Mouse (Mus musculus) embryonic facial prominence, embryonic 10.5 days (tissue): ENCODE results near the gene Nav1. TPM values are rescaled to one million over a fixed set of nuclear protein-coding genes. Genes with fewer than 3 reads are reported as not detected.

Experiments used
- DNase-seq: peaks from one replicate; pipeline ENCODE4 v3.0.0-alpha.2; 2017; ENCODE audit warnings: low spot score
- H3K27ac ChIP-seq: fragments of 300-500 bp; sonication (generic); replicated peaks from 2 replicates; pipeline ENCODE4 v1.5.1; 2016; ENCODE audit warnings: mild to moderate bottlenecking
- H3K27me3 ChIP-seq: fragments of 300-500 bp; sonication (generic); replicated peaks from 2 replicates; pipeline ENCODE4 v1.6.1; 2016; ENCODE audit warnings: low read depth, mild to moderate bottlenecking; ENCODE audit not compliant: poor library complexity, severe bottlenecking
- H3K36me3 ChIP-seq: fragments of 300-500 bp; sonication (generic); replicated peaks from 2 replicates; pipeline ENCODE4 v1.6.1; 2016; ENCODE audit warnings: mild to moderate bottlenecking, moderate library complexity
- H3K4me1 ChIP-seq: fragments of 300-500 bp; sonication (generic); 2 replicates; pipeline ENCODE4 v1.6.1; 2016
- H3K4me3 ChIP-seq: fragments of 300-500 bp; sonication (generic); 2 replicates; pipeline ENCODE4 v1.5.1; 2016; ENCODE audit warnings: mild to moderate bottlenecking, moderate library complexity
- H3K9me3 ChIP-seq: fragments of 300-500 bp; sonication (generic); 2 replicates; pipeline ENCODE4 v1.6.1; 2016; ENCODE audit warnings: mild to moderate bottlenecking
- WGBS: fragments of 180-500 bp; shearing (Covaris S2); methylation state at CpG from one replicate; pipeline ENCODE4 v1.1.7; 2016; 5-methylcytosine and 5-hydroxymethylcytosine counted together
- polyA plus RNA-seq: library from polyadenylated mRNA; unstranded; fragments of >200 nt; fragmentation: Nextera tagmentation; extraction: Ambion mirVana; gene quantifications from 2 replicates; pipeline ENCODE4 v1.2.1, GENCODE M21; 2016

The Nav1 gene
- polyA plus RNA-seq, 1 experiment from 2014 or later = 24.1 TPM

GRCm38 (mm10) chr1:135475571-135475895 lies 131.6 kb downstream of the Nav1 start:
- Histone ChIP-seq H3K4me3 (no peak overlapping the region), H3K36me3 (peaks cover 46% of the 10 kb centered on the region), H3K27ac (peak overlapping the region; percentile 78), H3K4me1 (peaks cover 24% of the 10 kb centered on the region), H3K27me3 (no peaks in the 10 kb centered on the region), H3K9me3 (no peaks in the 10 kb centered on the region)
- 80% methylated on average over 7 of the region's 7 CpGs for WGBS
- DNase-seq = no peak

- WGBS = 57% methylated on average over 15 of the region's 15 CpGs
- Histone ChIP-seq H3K9me3 (no peaks in the 10 kb centered on the region), H3K27me3 (no peaks in the 10 kb centered on the region), H3K27ac (peak overlapping the region; percentile 78), H3K4me3 (no peak overlapping the region), H3K4me1 (peaks cover 22% of the 10 kb centered on the region), H3K36me3 (peaks cover 52% of the 10 kb centered on the region)
- peak; percentile 58 for DNase-seq
Observed at GRCm38 (mm10) chr1:135474861-135475570, 132.1 kb downstream of the Nav1 start.

DNA sequence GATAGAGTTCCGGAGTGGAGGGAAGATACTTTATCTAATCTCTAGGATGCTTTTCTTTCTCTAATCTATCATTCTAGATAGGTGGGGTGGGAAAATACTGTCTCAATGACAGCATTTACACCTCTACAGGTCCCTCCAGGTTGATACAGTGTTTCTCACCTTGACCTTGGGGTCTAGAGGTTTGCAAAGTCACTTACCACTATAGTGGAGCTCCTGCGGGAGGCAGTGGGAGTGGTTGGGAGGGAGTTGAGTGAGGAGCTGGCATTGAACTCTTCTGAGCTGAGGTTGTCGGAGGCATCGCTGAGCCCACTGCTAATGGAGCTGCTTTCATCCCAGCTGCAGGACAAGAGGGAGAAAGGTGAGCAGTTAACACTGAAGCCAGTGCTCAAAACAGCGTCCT lies 134.6 kb downstream of the Nav1 start:
- DNase-seq = no peak
- Histone ChIP-seq H3K27me3 (no peaks in the 10 kb centered on the region), H3K36me3 (peaks cover 60% of the 10 kb centered on the region), H3K4me1 (peaks cover 22% of the 10 kb centered on the region), H3K9me3 (no peaks in the 10 kb centered on the region), H3K27ac (no peak overlapping the region), H3K4me3 (no peak overlapping the region)
- 87% methylated on average over 5 of the region's 5 CpGs for WGBS

GRCm38 (mm10) chr1:135471742-135472141 lies 135.4 kb downstream of the Nav1 start:
- Histone ChIP-seq H3K4me3 (no peak overlapping the region), H3K9me3 (no peaks in the 10 kb centered on the region), H3K36me3 (peaks cover 61% of the 10 kb centered on the region), H3K27ac (no peak overlapping the region), H3K27me3 (no peaks in the 10 kb centered on the region), H3K4me1 (peaks cover 22% of the 10 kb centered on the region)
- WGBS = 88% methylated on average over 5 of the region's 5 CpGs
- DNase-seq = no peak

DNA sequence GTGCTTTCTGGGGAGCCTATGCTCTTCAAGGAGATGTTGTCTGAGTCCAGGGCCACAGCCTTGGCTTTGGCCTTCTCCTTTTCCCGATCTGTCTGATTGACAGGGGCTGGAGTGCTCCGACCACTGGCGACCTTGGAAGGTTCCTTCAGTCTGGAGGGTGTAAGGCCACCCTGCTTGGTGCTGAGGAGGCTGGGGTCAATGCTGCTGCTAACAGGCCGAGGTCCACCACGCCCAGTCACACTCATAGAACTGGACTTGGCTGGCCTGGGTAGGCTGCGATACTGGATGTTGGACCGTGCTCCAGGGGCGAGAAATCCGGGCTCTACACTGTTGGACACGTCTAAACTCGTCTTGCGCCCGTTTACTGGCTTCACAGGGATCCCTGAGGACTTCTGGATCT lies 136.5 kb downstream of the Nav1 start:
- Histone ChIP-seq H3K27me3 (no peaks in the 10 kb centered on the region), H3K27ac (no peak overlapping the region; the same call in 1 of the 2 replicates), H3K9me3 (no peaks in the 10 kb centered on the region), H3K4me1 (peaks cover 14% of the 10 kb centered on the region), H3K4me3 (no peak overlapping the region), H3K36me3 (peaks cover 73% of the 10 kb centered on the region)
- DNase-seq = no peak
- WGBS = 90% methylated on average over 13 of the region's 13 CpGs

GRCm38 (mm10) chr1:135467462-135467861 lies 139.6 kb downstream of the Nav1 start:
- no peak overlapping the region for H3K27ac ChIP-seq
- 92% methylated on average over 5 of the region's 5 CpGs for WGBS
- no peak overlapping the region for H3K4me3 ChIP-seq
- 0 out of 2 replicates have a peak, but pooled peaks cover 15% of the 10 kb centered on the region for H3K4me1 ChIP-seq
- no peak for DNase-seq
- peaks cover 100% of the 10 kb centered on the region for H3K36me3 ChIP-seq
- H3K27me3 ChIP-seq = no peaks in the 10 kb centered on the region
- H3K9me3 ChIP-seq = no peaks in the 10 kb centered on the region

DNA sequence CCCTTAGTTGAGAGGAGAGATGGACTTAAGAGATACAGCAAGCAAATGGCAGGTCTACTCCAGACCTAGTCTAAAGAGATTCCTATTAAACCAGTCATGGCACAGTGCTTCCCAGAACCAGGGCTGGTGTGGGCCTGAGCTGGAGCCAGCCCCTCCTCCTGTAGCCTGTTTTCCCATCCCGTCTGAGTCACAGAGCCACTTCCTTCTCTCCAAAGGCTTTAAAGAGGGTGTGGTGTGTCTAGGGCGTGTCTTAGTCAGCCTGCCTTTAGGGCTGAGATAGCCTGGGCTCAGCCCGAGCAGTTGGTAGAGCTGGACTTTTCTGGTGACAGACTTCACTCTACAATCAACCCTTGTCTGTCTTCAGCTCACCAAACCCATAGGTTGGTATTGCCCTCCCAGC lies 140.2 kb downstream of the Nav1 start:
- Histone ChIP-seq H3K27me3 (no peaks in the 10 kb centered on the region), H3K36me3 (peaks cover 100% of the 10 kb centered on the region), H3K27ac (no peak overlapping the region), H3K4me1 (0 out of 2 replicates have a peak, but pooled peaks cover 16% of the 10 kb centered on the region), H3K4me3 (no peak overlapping the region), H3K9me3 (no peaks in the 10 kb centered on the region)
- no peak for DNase-seq
- WGBS = 79% methylated on average over 3 of the region's 3 CpGs

DNA sequence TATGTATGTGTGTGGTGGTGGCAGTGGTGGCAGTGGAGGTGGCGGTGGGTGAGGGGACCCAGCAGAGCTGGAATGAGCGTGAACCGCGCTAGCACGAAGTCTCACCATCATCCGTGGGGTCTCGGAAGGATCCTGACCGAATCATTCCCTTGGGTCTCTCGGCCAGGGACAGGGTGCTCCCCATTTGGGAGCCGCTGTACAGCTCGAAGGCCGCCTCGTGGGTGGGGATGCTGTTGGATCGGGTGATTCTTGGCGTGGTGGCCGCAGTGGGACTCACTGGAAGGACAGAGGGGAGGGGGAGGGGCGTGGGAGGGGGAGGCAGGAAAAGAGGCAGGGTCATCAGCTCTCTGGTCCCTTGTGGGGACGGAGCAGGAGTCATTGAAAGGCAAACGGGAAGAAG lies 141.4 kb downstream of the Nav1 start:
- Histone ChIP-seq H3K9me3 (no peaks in the 10 kb centered on the region), H3K27me3 (no peaks in the 10 kb centered on the region), H3K4me1 (0 out of 2 replicates have a peak, but pooled peaks cover 18% of the 10 kb centered on the region), H3K27ac (no peak overlapping the region), H3K36me3 (peaks cover 96% of the 10 kb centered on the region), H3K4me3 (no peak overlapping the region)
- DNase-seq = no peak
- 89% methylated on average over 19 of the region's 19 CpGs for WGBS

- H3K4me3 ChIP-seq = no peak overlapping the region
- 83% methylated on average over 8 of the region's 8 CpGs for WGBS
- H3K36me3 ChIP-seq = peaks cover 96% of the 10 kb centered on the region
- H3K4me1 ChIP-seq = 0 out of 2 replicates have a peak, but pooled peaks cover 18% of the 10 kb centered on the region
- DNase-seq = no peak
- H3K9me3 ChIP-seq = no peaks in the 10 kb centered on the region
- H3K27me3 ChIP-seq = no peaks in the 10 kb centered on the region
- no peak overlapping the region for H3K27ac ChIP-seq
Observed at GRCm38 (mm10) chr1:135462736-135463135, 144.4 kb downstream of the Nav1 start.

GRCm38 (mm10) chr1:135462304-135462703 lies 144.8 kb downstream of the Nav1 start:
- peaks cover 96% of the 10 kb centered on the region for H3K36me3 ChIP-seq
- 83% methylated on average over 4 of the region's 4 CpGs for WGBS
- DNase-seq = no peak
- no peak overlapping the region for H3K4me3 ChIP-seq
- H3K9me3 ChIP-seq = no peaks in the 10 kb centered on the region
- H3K4me1 ChIP-seq = 0 out of 2 replicates have a peak, but pooled peaks cover 18% of the 10 kb centered on the region
- H3K27ac ChIP-seq = no peak overlapping the region
- H3K27me3 ChIP-seq = no peaks in the 10 kb centered on the region

DNA sequence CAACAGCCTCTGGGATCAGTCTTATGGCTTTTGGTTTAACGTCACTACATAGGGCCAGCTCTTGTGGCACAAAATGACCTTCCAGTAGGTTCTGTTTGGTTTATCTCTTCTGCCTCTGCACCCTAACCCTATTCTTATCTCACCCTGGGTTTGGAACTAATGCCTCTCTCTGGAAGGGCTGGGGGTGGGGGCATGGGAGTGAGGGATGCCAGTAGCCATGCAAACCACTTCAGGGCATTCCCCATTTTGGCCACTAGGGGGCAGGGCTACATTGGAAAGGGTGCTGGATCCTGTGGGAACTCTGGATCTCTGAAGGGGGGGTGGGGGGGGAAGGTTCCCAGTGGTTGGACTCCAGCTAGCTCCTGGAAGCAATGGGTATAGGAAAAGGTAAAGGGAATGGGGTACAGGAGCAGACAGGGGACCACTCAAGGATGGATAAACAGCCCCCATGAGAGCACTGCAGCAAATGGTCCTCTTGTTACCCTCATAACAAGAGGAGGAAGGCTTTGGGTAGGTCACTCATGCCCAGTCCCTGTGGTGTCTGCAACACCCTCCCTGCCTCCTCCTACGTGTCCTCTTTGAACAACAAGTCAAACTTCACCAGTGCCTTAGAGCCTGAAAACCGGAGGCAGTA lies 145.9 kb downstream of the Nav1 start:
- H3K4me3 ChIP-seq = no peak overlapping the region
- WGBS = 80% methylated on average over 3 of the region's 3 CpGs

GRCm38 (mm10) chr1:135460521-135460920 lies 146.6 kb downstream of the Nav1 start:
- no peak overlapping the region for H3K27ac ChIP-seq
- DNase-seq = no peak
- H3K9me3 ChIP-seq = no peaks in the 10 kb centered on the region
- H3K4me1 ChIP-seq = 0 out of 2 replicates have a peak, but pooled peaks cover 18% of the 10 kb centered on the region
- H3K27me3 ChIP-seq = no peaks in the 10 kb centered on the region
- H3K4me3 ChIP-seq = no peak overlapping the region
- WGBS = 93% methylated on average over 16 of the region's 16 CpGs
- peaks cover 96% of the 10 kb centered on the region for H3K36me3 ChIP-seq

More for the DNA sequence above, 145.9 kb downstream of the Nav1 start:
- DNase-seq = peak; percentile 79
- Histone ChIP-seq H3K36me3 (peaks cover 96% of the 10 kb centered on the region), H3K4me1 (0 out of 2 replicates have a peak, but pooled peaks cover 18% of the 10 kb centered on the region), H3K27me3 (no peaks in the 10 kb centered on the region), H3K27ac (no peak overlapping the region), H3K9me3 (no peaks in the 10 kb centered on the region)

- Histone ChIP-seq H3K4me1 (0 out of 2 replicates have a peak, but pooled peaks cover 10% of the 10 kb centered on the region), H3K36me3 (peaks cover 96% of the 10 kb centered on the region), H3K27ac (no peak overlapping the region), H3K4me3 (no peak overlapping the region), H3K27me3 (no peaks in the 10 kb centered on the region), H3K9me3 (no peaks in the 10 kb centered on the region)
- no peak for DNase-seq
- WGBS = 92% methylated on average over 5 of the region's 5 CpGs
Observed at GRCm38 (mm10) chr1:135457860-135458259, 149.2 kb downstream of the Nav1 start.
